Mouse (Mus musculus) stomach, postnatal 0 days (tissue): ENCODE measurements at regions not wholly inside any gene's neighbourhood (a gene's known extent, or its start where the extent isn't known, plus 50 kb on each side); places are given as distances from the start of the nearest gene placed in this dataset.

Source experiments
- CTCF ChIP-seq: IDR thresholded peaks from 2 replicates; pipeline ENCODE4 v1.5.1; 2016; ENCODE audit warnings: antibody characterized with exemption, low read depth, mild to moderate bottlenecking, moderate library complexity
- EP300 ChIP-seq: optimal IDR thresholded peaks from 2 replicates; pipeline ENCODE3; 2016; ENCODE audit warnings: antibody characterized with exemption

DNA sequence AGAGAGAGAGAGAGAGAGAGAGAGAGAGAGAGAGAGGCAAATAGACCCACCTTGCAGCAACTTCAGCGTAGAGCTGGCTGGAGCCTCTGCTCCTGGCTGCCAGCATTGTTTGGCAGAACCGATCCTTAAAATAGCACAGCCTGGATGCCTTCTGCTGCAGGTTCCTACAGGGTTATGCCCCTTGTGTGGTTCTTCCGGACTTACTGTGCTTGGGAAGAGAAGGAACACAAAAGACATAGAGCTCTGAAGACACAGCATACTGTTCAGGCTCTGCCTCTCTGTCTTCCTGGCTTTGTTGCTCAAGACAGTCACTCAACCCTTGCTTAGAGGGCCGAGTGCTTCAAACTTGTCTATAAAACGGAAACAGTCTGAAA, 86.2 kb upstream of the Slc25a26 start:
- no peak for TF ChIP-seq CTCF
- no peak for TF ChIP-seq EP300
